Mouse (Mus musculus): Measurements from ENCODE around the gene Sap30bp. TPM values are rescaled to one million over a fixed set of nuclear protein-coding genes. Genes with fewer than 3 reads are reported as not detected.

The Sap30bp gene
- total and polyA plus RNA-seq, 2 experiments from 2014 or later = 17.9 to 19.0 TPM

DNA sequence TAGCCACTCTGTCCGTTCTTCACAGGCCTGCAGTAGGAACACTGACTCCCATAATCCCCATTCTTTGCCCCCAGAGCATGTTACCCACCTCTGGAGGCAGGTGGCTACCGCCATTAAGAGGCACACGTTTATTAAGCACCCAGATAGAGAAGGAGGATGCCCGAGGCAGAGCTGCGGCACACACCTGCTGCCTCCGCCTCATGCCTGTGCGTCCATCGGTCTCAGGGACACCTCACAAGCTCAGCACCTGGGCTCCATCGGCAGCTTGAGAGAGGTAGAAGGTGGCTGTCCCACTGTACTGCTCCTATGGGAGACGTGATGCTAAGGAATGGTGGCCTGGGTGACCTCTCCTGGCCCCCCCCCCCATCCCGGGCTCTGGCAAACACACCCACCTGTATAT is 75.3 kb downstream of the Sap30bp start:
- DNase-seq (ENCODE audit: low spot score) (no peak), ATAC-seq (ENCODE audit: insufficient read depth, low read depth) (no peak)
- Histone ChIP-seq H3K4me1 (ENCODE audit: control insufficient read depth, insufficient read depth) (peaks cover 25% of the 10 kb centered on the region), H3K36me3 (replicated peaks; ENCODE audit: control insufficient read depth, insufficient read depth, low read length) (peaks cover 22% of the 10 kb centered on the region), H3K27ac (ENCODE audit: low read depth) (no peak overlapping the region), H3K9ac (replicated peaks; ENCODE audit: low read depth, low read length) (no peak overlapping the region), H3K4me2 (ENCODE audit: low read depth, low read length) (no peak overlapping the region), H3K4me3 (ENCODE audit: low read depth, low read length) (no peak overlapping the region), H3K27me3 (ENCODE audit: control insufficient read depth, insufficient read depth, low read length) (no peaks in the 10 kb centered on the region), H3K9me3 (replicated peaks; ENCODE audit: control insufficient read depth, low read length) (no peaks in the 10 kb centered on the region)
- 86% methylated on average over 11 of the region's 11 CpGs for WGBS
- TF ChIP-seq CTCF (IDR thresholded peaks at IDR 0.05; ENCODE audit: low read depth) = no peak
- TF ChIP-seq EP300 (IDR thresholded peaks at IDR 0.05; ENCODE audit: low read depth) = no peak

DNA sequence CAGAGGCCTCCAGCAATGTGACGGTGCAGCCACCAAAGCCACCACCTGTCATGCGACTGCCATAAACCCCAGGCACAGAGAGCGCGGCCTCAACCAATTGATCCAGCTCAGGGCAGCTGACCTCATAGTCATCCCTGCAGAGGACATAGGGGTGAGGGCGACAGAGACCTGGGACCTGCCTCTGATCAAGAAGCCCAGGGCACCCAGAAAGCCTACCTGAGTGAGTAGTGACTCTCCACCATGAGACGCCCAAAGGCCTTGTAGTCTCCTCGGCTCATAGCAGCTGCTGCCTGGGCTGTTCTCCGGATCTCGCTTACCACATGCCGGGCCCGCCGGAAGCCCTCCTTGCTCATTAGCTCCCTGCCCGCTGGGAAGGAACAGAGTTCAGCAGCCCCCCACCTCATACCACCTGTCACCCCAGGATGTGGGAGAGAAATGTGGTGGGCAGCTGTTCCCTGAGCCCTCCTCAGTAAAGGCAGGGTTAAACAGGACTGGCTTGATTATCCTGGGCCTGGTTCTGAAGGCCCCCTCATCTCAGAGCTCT is 75.8 kb downstream of the Sap30bp start:
- Histone ChIP-seq H3K4me2 (ENCODE audit: low read depth, low read length) (no peak overlapping the region), H3K27me3 (ENCODE audit: control insufficient read depth, insufficient read depth, low read length) (no peaks in the 10 kb centered on the region), H3K27ac (ENCODE audit: low read depth) (no peak overlapping the region), H3K36me3 (replicated peaks; ENCODE audit: control insufficient read depth, insufficient read depth, low read length) (peaks cover 22% of the 10 kb centered on the region), H3K4me1 (ENCODE audit: control insufficient read depth, insufficient read depth) (peaks cover 25% of the 10 kb centered on the region), H3K4me3 (ENCODE audit: low read depth, low read length) (no peak overlapping the region), H3K9me3 (replicated peaks; ENCODE audit: control insufficient read depth, low read length) (no peaks in the 10 kb centered on the region), H3K9ac (replicated peaks; ENCODE audit: low read depth, low read length) (no peak overlapping the region)
- ATAC-seq (ENCODE audit: insufficient read depth, low read depth) (no peak), DNase-seq (ENCODE audit: low spot score) (no peak)
- 95% methylated on average over 13 of the region's 13 CpGs for WGBS
- TF ChIP-seq CTCF (IDR thresholded peaks at IDR 0.05; ENCODE audit: low read depth) (no peak), EP300 (IDR thresholded peaks at IDR 0.05; ENCODE audit: low read depth) (no peak)

DNA sequence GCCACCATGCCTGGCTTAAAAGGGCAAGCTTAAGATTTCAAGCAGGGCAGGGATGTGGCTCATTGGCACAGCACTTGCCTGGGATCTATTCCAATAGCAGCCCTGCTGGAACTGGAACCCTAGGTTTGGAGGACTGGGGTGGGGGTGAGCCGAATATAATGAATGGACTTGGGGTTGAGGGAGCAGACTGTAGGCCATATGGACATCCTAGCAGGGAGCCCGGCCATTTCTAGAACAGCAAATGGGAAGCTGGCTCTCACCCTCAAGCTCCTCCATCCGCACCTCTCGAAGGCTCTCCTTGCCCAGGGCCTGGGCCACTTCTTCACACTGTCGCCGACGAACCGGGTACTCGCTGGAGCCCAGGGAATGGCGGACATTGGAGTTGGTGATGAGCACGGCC is 76.6 kb downstream of the Sap30bp start:
- peaks cover 22% of the 10 kb centered on the region for H3K36me3 ChIP-seq (replicated peaks; ENCODE audit: control insufficient read depth, insufficient read depth, low read length)
- no peak for TF ChIP-seq CTCF (IDR thresholded peaks at IDR 0.05; ENCODE audit: low read depth)
- TF ChIP-seq EP300 (IDR thresholded peaks at IDR 0.05; ENCODE audit: low read depth) = no peak
- no peak overlapping the region for H3K9ac ChIP-seq (replicated peaks; ENCODE audit: low read depth, low read length)
- 93% methylated on average over 11 of the region's 11 CpGs for WGBS
- H3K9me3 ChIP-seq (replicated peaks; ENCODE audit: control insufficient read depth, low read length) = no peaks in the 10 kb centered on the region
- H3K4me2 ChIP-seq (ENCODE audit: low read depth, low read length) = no peak overlapping the region
- ATAC-seq (ENCODE audit: insufficient read depth, low read depth) (no peak), DNase-seq (ENCODE audit: low spot score) (no peak)
- no peaks in the 10 kb centered on the region for H3K27me3 ChIP-seq (ENCODE audit: control insufficient read depth, insufficient read depth, low read length)
- H3K4me3 ChIP-seq (ENCODE audit: low read depth, low read length) = no peak overlapping the region
- peaks cover 21% of the 10 kb centered on the region for H3K4me1 ChIP-seq (ENCODE audit: control insufficient read depth, insufficient read depth)
- H3K27ac ChIP-seq (ENCODE audit: low read depth) = no peak overlapping the region

DNA sequence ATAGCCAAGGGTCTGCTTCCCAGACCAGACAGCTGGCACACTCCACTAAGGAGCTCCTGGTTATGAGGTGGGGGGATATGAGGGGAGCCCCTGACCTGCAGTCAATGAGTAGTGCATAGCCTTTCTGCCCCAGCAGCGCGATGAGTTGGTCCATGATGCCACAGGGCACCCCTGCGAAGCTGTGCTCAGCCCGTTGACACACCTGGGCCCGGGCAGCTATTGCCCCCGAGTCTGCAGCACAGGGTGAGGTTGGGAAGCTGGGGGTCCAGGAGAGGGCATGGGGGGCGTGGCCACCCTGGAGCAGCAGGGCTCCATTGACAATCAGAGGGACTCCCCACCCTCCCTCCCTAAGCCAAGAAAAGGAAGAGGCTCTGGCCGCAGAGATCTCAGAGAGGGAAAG is 77.1 kb downstream of the Sap30bp start:
- no peak for ATAC-seq (ENCODE audit: insufficient read depth, low read depth)
- 92% methylated on average over 8 of the region's 8 CpGs for WGBS

DNA sequence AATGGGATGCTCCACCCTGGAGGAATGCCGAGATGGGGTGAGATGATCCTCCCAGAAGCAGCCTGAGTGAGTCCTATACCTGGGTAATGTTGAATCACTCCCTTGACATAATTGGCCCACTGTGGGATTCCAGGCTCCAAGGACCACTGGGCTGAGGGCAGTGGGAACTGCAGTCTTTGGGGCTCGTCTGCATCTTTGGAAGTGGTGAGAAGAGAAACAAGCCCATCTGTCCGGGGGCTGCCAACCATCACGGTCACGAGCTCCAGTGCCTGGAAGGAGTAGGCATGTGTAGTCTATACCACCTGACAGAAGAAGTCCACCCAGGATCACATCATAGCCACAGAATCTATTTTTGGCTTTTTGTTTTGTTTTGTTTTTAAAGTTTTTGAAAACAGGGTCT is 77.9 kb downstream of the Sap30bp start:
- ATAC-seq (ENCODE audit: insufficient read depth, low read depth) (no peak), DNase-seq (ENCODE audit: low spot score) (no peak)
- peaks cover 22% of the 10 kb centered on the region for H3K36me3 ChIP-seq (replicated peaks; ENCODE audit: control insufficient read depth, insufficient read depth, low read length)
- no peak overlapping the region for H3K4me2 ChIP-seq (ENCODE audit: low read depth, low read length)
- H3K9me3 ChIP-seq (replicated peaks; ENCODE audit: control insufficient read depth, low read length) = no peaks in the 10 kb centered on the region
- H3K4me3 ChIP-seq (ENCODE audit: low read depth, low read length) = no peak overlapping the region
- WGBS = 78% methylated on average over 5 of the region's 5 CpGs
- TF ChIP-seq EP300 (IDR thresholded peaks at IDR 0.05; ENCODE audit: low read depth) = no peak
- no peak for TF ChIP-seq CTCF (IDR thresholded peaks at IDR 0.05; ENCODE audit: low read depth)
- H3K4me1 ChIP-seq (ENCODE audit: control insufficient read depth, insufficient read depth) = peaks cover 14% of the 10 kb centered on the region
- H3K27ac ChIP-seq (ENCODE audit: low read depth) = no peak overlapping the region
- H3K27me3 ChIP-seq (ENCODE audit: control insufficient read depth, insufficient read depth, low read length) = no peaks in the 10 kb centered on the region
- H3K9ac ChIP-seq (replicated peaks; ENCODE audit: low read depth, low read length) = no peak overlapping the region

More for the DNA sequence above, 77.1 kb downstream of the Sap30bp start:
- Histone ChIP-seq H3K4me3 (ENCODE audit: low read depth, low read length) (no peak overlapping the region), H3K36me3 (replicated peaks; ENCODE audit: control insufficient read depth, insufficient read depth, low read length) (peaks cover 22% of the 10 kb centered on the region), H3K4me1 (ENCODE audit: control insufficient read depth, insufficient read depth) (peaks cover 18% of the 10 kb centered on the region), H3K9me3 (replicated peaks; ENCODE audit: control insufficient read depth, low read length) (no peaks in the 10 kb centered on the region), H3K27ac (ENCODE audit: low read depth) (no peak overlapping the region), H3K27me3 (ENCODE audit: control insufficient read depth, insufficient read depth, low read length) (no peaks in the 10 kb centered on the region), H3K9ac (replicated peaks; ENCODE audit: low read depth, low read length) (no peak overlapping the region), H3K4me2 (ENCODE audit: low read depth, low read length) (no peak overlapping the region)
- TF ChIP-seq CTCF (IDR thresholded peaks at IDR 0.05; ENCODE audit: low read depth) (no peak), EP300 (IDR thresholded peaks at IDR 0.05; ENCODE audit: low read depth) (no peak)
- DNase-seq (ENCODE audit: low spot score) = no peak

Data from heart, postnatal 0 days (tissue).